Mouse (Mus musculus) NIH3T3 (cell line): Measurements from ENCODE around the gene 1700025G04Rik.

Experiments
- DNase-seq: peaks from one replicate; pipeline ENCODE4 v3.0.0-alpha.2; 2012; ENCODE audit warnings: low read depth

Gene 1700025G04Rik

DNA sequence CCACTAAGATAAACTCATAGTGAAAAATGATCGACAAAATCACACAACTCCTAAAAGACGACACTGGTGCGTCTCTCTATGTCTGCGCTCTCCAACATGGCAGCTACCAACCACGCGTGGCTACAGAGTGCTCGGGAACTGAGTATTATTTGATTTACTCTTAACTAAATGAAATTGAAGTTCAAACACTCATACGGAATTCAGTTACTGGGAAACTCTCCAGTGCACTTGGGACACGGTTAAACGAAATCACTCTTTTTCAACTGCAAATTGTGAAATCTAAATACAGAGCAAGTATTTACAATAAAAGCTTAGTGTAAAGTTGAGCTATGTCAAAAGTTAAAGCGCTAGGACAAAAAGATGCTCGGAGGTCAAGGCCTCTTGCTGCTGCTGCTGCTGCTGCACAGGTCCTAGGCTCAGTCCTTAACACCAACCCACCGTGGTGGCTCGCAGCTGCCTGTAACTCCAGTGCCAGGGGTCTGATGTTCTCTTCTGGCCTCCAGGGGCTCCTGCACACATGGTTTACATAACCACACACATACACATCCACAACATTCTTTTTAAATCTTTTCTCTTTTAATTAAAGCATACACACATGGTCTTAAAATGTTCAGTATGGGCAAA is 13.6 kb downstream of the 1700025G04Rik start:
- DNase-seq: no peak

DNA sequence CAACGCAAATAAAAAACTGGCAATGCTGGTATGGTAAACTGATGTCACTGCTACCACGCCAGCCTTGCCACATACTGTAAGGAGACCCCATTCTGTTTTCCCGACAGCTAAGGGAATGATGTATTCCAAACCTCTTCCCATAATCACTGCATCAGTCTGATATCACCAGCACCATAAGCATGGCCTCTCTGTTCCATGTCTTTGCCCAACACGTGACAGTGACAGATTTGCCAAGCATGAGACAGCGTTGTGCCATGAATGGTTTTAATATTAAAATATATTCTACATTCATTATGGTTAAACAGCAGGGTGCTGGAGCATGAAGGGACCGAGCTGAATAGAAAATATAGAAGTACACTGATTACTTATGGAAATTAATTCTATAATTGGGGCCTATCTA is 14.2 kb downstream of the 1700025G04Rik start:
- no peak for DNase-seq

DNA sequence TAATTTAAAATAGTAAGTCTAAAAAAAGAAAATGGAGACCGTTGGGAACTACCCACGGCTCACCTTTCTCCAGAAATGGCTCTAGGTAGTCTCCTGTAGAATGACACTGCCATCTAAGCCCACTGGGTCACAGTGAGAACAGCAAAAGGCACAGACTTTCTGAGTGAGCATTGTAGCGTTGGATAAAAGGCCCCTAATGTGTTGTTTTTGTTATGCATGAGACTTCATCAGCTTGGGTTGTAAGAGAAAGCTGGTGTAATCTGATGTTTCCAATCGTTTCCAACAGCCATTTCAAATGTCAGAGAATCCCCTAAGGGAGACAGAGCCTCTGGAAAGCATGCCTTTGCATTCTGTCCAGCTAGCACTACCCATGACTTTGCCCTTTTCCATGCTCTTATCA is 19.5 kb downstream of the 1700025G04Rik start:
- DNase-seq: no peak

DNA sequence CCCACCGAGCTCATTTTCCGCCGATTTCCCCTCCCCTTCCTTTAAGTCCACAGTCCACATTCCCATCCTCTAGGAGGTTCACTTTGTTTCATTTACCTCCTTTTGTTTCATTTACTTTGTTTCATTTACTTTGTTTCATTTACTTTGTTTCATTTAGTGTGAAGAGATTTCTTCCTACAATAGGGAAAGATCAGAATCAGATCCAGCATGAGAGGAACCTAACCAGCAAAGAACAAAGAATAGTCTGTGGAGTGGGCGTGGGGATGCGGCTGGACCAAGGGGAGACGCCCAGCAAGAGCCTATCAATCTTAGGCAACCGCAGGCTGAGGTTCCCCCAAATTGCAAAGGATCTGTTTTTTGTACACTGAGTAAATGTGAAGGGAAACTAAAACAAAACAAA is 20.2 kb downstream of the 1700025G04Rik start:
- no peak for DNase-seq

DNA sequence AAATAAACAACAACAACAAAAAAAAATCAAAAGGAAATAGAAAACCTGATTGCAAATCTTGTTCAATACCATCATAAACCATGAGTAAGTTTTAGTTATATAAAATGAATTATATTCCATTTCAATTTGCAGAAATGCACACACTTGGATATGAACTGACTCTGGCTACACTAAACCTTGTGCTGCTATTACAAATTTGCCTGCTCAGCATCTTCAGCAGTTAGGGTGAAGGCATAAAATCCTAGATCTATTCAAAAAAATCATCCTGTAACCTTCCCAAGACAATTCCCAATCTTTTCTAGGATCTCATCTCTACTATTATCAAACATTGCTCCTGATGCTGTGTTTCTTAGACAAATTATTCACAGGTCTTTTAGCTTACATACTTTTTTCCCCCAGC is 22.0 kb downstream of the 1700025G04Rik start:
- DNase-seq: no peak

DNA sequence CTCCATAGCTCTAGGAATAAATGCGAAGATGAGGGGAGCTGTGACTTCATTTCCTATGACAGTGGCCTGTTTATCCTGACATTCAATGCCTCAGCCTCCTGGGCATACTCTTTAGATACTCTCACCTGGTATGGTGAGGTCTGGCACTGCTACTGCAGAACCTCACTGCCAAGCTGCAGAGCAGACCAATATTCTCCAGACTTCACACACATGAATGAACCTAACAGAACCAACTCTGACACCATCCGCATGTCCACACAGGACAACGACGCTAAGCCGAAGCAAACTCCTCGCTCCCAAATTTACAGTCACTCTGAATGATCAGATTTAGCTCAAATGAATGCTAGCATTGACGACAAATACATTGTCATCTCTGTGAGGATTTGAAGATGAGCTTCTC is 24.4 kb downstream of the 1700025G04Rik start:
- DNase-seq: no peak

DNA sequence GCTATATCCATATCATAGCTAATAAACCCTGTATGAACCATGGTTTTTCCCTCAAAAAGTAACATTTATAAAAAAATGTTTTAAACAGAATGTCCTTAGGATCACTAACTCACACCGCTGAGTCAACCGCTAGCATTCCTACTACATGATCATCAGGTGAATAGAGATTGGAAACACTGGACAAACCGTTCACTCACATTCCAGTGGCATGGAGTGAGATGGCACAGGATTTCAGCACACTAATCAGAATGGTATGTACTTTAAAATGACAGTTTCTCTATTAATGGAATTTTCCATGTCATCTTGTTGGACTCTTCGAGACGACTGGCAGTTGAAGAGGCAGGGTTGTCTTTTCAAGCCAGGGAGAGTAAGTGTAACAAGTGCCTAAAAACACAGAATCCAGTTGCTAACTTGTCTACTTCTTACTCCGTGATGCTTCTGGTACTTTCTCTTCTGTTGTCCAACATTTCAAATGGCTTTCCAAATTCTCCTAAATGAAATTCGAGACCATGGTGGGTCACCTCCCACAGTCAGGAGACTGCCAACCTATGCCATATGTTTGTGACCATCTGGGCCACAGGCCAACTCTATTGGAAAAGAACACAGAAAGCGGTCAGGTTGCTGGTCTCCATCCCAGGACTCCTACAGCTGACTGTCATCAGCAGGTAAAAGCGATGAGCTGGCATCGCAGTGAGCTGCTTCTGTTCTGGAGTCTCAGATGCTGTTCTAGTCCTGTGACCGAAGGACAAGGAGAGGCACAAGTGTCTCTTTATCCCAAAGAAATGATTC is 26.4 kb downstream of the 1700025G04Rik start:
- peak; percentile 62 for DNase-seq

DNA sequence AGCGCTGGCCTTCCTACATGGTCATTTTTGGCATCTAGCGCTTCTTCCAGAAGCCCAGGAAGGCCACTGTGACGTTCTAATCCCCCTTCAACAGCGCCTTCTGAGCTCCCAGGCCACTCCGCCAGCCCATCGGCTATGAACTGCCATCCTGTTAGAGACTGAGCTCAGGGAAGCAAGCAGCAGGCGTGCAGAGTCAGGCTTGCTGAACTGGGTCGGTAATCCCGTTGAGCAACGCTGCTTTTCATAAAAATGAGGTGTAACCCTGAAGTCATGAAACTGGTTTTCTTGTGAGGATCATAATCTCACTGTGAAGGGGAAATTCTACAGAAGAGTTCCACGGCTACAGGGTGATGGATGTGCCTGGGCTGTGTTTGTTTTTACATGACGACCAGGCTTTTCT is 28.2 kb downstream of the 1700025G04Rik start:
- DNase-seq: no peak

DNA sequence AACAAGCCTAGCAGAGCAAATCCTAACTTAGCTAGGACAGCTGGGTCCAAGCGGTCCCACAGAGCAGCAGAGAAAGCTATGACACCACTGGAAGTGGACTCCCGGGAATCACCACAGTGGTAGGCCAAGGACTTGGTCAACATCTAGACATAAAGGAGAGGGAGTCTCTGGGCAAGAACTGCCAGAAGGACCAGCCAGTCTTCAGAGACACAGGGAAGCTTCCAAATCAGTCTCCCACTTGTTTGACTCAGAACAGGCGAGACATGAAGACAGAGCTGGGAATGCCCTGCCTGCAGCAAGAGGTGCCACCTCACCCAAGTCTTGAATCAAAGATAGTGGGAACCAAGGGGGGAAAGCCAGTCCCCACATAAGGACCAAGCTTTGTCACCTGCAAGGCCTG is 29.7 kb downstream of the 1700025G04Rik start:
- no peak for DNase-seq

DNA sequence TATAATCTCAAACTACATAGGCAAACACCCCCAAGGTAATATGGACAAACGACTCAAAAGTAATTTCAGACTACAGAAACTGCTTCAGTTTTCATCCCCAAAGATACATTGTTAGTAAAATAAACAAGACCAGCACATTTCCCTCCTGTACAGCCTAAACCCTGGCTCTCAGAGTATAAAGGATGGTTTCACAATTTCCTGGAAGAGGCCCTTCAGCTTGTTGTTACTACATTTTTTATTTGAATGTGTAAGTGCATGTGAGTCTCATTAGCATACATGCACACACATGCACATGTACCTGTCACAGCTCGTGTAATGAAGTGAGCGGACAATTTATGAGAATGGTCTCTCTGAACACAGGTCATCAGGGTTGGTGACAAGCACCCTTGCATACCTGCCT is 31.1 kb downstream of the 1700025G04Rik start:
- peak; percentile 32 for DNase-seq

DNA sequence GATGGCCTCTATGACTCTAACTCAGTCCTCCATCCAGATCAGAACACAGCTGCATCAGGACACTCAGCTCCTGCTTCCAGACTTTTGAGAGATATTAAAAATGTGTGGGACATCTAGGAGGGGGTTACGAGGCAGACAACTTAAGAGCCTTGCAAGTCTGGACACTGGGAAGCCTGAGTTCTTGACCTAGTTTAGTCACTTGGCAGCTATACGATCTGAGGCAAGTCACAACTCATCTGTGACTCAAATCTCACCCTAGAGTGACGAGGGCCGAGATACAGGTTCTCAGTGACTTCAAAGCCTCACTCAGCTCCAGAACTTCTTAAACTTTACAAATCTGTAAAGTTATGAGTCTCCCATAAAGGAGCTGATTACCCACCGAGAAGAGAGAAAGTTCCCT is 36.8 kb downstream of the 1700025G04Rik start:
- DNase-seq: no peak

DNA sequence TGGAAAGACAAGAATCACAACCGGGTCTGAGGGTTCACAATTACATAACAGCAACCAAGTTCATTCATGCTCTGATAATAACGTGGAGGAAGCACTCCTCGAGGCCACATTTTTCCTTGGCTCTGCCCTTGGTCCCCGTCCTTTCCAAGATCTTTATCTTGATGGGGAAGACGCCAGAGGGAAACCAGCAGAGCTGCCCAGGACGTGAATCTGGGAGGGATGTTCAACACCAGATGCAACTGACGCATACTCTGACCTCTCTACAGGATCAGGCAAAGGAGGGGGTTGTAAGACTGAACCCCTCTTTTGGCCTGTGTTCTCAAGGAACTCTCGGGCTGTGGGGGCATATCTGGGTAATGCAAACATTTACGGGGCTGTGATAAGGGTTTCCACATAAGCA is 38.1 kb downstream of the 1700025G04Rik start:
- DNase-seq: no peak

DNA sequence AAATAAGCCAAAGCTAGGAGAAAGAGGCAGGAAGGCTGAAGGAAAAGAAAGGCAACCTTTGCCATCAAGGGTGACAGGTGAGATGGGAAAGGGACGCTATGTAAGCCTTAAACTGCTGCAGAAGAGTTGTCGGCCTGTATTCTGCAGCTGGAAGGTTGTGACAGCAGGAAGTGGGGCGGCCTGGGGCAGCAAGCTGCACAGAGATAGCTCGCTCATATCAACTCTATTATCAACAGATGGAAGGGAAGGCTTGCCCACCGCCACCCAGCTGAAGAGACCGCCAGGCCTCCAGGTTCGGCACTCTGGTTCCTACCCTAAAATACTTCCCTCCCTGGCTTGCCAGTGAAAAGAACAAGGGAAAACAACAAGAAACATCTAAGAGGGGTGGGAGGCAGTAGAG is 39.9 kb downstream of the 1700025G04Rik start:
- DNase-seq: no peak

DNA sequence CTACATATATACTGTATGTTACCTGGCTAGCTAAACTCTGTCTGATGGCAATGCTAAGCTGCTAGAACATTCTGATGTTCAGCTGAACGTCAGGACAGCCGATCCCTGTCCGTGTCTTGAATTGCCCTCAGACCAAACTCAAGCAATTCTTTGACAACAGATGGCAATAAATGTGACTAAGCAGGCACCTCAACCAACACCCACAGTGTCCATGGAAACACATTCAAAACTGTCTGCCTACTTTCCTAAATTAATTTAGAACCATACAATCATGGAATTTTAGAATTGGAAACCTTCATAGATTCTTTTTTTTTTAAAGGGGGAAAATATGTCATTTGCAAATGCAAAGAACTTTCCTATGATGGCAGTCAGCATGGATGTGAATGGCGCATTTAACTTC is 41.6 kb downstream of the 1700025G04Rik start:
- DNase-seq: no peak

DNA sequence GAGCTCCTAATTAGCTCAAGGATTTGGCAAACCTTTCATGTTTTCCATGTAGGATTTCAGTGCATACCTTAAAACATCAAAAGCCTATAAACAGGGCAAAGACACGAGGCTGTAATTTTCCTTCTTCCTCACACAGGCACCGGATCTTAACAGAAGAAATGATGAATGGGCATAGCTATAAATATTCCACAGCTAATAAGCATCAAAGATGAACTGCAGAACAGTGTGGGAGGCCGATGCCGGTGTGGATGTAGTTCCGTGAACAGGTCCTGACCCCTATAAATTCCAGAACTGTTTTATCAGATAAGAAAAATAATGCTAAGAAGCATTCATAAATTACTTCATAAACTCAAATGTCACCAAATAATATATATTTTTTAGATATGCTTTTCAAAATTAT is 42.5 kb downstream of the 1700025G04Rik start:
- DNase-seq: no peak

DNA sequence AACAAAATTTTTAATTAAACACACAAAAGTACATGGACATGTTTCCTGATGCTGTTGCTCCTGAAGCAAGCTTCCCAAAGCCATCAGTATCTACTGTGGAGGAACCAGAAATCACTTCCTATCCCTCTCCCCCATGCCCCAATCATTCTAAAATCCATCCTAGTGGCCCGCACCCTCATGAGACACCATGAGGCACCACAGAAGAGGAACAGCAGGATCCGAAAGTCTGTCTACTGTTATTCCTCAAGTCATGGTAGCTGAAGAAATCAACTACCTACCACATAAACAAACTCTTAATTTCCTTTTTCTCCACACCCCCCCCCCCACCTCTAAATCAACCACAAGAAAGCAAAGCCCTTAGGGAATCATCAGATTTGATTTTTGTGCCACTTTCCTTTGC is 46.5 kb downstream of the 1700025G04Rik start:
- DNase-seq: no peak

DNA sequence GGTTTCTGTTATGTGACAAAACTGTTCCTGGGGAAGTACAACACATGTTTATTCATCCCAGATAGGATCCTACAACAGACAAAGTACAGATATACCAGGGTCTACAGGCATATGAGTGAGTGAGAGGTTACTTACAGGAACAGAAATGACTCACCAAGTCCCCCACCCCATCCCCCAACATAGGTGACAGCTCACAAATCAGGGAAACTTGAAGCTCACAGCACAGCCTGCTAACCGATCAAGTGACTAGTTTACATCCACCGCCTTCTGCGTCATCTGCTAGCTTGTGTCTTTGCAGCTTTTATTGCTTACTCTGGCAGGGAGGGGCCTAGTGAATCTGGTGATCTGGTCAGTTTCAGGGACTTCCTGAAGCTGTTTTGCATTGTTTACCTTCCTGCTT is 47.5 kb downstream of the 1700025G04Rik start:
- DNase-seq: no peak

DNA sequence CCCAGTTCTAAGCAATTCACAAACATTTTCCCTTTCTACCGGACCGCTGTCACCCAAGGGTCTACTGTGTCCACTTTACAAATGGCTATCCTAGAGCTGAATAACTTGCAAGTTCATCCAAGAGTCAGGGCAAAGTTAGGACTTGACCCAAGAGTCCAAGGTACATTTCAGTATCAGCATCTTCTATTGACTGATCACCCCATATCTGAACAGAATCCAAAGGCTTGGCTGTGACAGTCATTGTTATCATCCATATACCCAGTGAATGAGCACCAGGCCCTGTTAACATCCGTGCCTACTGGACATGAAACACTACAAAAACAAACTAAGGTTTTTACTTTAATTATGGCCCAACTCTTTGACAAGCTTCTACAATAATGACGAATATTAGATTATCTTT is 48.9 kb downstream of the 1700025G04Rik start:
- DNase-seq: no peak

DNA sequence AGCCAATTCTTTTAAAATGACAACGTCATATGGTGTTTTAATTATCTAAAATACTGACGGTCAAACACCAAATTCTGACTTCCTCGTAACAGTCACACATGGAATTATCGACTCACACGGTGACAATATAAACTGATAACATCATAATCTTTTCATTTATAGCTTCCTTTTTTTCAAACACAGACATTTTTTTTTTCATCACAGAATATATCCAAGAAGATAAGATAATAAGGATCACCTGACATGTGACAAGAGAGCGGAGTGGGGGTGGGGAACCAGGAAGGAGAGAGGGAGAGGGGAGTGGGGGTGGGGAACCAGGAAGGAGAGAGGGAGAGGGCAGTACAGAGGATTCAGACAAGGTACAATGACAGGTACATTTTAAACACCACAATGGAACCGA is 49.9 kb downstream of the 1700025G04Rik start:
- DNase-seq: no peak

DNA sequence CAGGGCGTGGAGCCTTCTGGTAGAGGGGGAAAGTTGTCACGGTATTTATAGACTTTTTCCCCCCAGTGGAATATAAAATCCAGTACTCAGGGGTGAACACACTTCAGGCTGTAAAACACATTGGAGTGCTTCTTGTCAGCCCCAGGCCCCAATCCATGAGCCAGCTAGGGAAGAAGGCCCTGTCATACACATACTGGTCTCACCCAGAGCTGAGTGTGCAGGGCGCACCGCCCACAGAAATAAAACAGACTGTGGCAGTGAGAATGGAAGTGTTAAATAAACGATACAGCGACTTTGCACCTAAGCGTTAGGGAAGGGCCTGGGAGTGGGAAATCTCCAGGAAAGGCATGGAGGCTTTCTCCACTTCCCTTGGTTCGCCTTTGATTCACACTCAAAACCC is 50.3 kb downstream of the 1700025G04Rik start:
- no peak for DNase-seq

DNA sequence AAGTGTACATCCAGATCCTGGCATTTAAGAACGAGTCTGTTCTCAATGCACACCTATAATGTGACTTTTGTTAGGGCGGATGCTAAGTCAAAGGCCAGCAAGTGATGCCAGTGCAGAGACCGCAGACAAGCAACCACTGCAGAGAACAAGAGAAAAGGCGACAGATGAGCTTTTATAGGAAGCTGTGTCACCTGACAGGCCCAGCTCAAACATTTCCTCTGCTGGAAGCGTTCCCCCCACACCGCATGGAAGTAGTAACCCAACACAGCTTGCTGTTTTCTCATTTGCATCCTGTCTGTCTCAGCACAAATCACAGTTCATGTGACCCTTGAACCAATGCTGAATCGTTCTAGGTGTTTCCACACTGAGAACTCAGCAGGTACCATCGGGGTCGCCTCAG is 51.8 kb downstream of the 1700025G04Rik start:
- DNase-seq: no peak

DNA sequence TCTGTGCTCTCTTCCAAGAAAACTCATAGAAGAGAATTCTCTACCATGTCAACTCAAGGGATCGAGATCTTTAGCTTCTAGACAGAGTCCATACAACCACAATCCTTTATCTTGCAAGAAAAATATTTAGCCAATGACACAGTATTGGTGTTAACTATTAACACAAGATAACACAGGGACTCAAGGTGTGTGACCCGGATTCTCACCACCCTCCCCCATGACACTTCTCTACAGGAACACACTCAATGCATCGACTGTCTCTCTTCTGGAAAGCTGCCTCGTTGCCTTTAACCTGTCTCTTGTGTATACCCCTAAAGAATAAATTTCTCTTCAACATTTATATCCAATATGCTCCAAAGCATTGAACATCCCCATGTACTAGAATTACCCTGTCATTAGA is 52.3 kb downstream of the 1700025G04Rik start:
- no peak for DNase-seq

DNA sequence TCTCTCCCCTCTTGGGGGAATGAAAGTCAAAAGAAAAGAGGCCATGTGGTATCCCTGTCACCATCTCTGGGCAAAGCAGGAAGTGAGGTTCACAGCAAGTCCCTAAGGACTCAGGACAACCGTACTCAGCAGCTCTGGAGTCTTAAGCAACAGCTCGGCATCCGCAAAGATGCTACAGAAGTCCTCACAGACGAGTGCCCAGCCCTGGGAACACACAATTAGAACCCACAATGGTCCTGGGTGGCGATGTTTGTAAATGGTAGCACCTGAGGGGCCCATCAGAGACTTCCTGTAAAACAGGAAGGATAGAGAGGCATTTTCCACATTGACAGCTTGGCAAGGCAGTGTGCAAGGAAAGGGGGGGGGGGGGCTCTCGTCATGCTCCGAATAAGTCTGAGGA is 55.2 kb downstream of the 1700025G04Rik start:
- no peak for DNase-seq

DNA sequence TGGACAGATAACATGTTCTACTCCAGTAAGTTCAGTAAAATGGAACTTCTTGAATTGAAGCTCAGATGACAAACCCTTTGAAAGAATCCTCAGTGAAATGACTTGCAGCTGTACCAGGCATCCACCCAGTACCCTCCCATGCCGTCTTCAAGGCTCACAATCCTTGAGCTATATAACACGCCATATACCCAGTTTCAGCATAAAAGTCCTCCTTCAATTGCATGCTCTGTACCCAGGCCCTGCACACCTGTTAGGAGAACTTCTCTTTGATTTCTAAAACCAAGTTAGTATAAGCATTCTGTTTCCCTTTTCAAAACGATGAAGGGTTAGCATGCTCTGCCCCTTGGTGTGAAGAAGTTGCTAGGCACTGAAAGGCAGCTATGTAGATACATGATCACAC is 56.2 kb downstream of the 1700025G04Rik start:
- DNase-seq: no peak
